Mouse (Mus musculus): ENCODE measurements around the gene Clcn1. TPM values are rescaled to one million over a fixed set of nuclear protein-coding genes. Genes with fewer than 3 reads are reported as not detected.

Gene Clcn1
- total and polyA plus RNA-seq, 2 experiments from 2014 or later, result 1.2 to 1.3 TPM

DNA sequence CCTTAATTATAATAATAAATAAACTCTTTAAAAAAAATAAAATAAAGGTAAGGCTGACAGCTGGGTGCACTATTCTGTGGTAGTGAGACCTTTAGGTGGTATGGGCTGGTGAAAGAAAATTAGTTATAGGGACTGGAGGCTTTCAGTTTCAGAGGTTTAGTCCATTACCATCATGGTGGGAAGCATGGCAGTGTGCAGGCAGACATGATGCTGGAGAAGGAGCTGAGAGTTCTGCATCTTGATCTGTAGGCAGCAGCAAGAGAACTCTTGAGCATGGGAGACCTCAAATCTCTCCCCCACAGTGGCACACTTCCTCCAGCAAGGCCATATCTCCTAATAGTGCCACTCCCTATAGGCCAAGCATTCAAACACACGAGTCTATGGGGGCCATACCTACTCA, 55.7 kb downstream of the Clcn1 start:
- no peak for DNase-seq (ENCODE audit: low spot score)
- WGBS, result 76% methylated on average over 1 of the region's 1 CpGs
- Histone ChIP-seq H3K36me3 (ENCODE audit: insufficient read depth, low read length) (no peaks in the 10 kb centered on the region), H3K9me3 (ENCODE audit: low read length) (no peaks in the 10 kb centered on the region), H3K4me2 (ENCODE audit: low read depth, low read length, poor library complexity, severe bottlenecking) (no peak overlapping the region), H3K9ac (replicated peaks; ENCODE audit: low read length, poor library complexity, severe bottlenecking) (no peak overlapping the region), H3K4me1 (ENCODE audit: insufficient read depth, low read length) (no peaks in the 10 kb centered on the region), H3K27ac (ENCODE audit: low read depth, low read length) (no peak overlapping the region), H3K4me3 (ENCODE audit: low read depth, low read length) (no peak overlapping the region), H3K27me3 (ENCODE audit: insufficient read depth, low read length) (no peaks in the 10 kb centered on the region)
- ATAC-seq (ENCODE audit: low FRiP score), result no peak
- no peak for TF ChIP-seq CTCF (IDR thresholded peaks at IDR 0.05)

DNA sequence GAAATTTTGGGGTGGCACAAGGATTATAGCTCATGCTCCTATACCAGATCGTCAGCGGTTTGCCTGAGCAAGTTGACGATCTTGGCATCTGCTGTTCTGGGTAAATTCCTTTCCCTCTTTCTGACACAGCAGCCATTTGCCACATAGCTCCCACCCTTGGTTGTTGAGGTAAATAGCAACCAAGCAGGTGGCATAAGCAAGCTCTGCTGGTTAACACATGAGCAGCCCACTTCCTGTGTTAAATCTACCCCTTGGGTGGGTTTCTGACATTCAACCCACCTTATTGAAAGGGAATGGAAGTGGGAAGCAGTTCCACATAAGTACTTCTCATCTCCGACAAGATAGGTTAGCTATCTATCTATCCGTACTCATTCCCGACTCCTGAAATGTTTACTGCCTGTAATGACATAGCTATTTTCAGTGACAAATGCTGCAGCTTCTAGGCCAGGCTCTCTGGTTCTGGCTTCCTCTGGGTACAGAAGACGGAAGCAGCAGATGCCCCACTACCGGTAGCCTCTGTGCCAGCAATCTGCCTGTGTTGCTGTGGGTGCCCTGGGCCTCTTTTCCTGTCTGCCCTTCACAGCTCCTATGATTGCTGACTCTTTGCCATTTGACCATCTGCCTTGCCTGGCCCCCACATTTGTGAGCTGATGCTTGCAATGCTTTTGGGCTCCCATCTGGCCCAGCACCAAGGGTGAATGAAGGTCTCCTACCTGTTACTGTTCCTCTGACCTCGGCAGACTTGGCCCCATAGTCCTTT, 57.1 kb downstream of the Clcn1 start:
- H3K9ac ChIP-seq (replicated peaks; ENCODE audit: low read length, poor library complexity, severe bottlenecking), result no peak overlapping the region
- no peak overlapping the region for H3K27ac ChIP-seq (ENCODE audit: low read depth, low read length)
- H3K27me3 ChIP-seq (ENCODE audit: insufficient read depth, low read length), result no peaks in the 10 kb centered on the region
- H3K4me2 ChIP-seq (ENCODE audit: low read depth, low read length, poor library complexity, severe bottlenecking), result no peak overlapping the region
- H3K36me3 ChIP-seq (ENCODE audit: insufficient read depth, low read length), result no peaks in the 10 kb centered on the region
- H3K4me1 ChIP-seq (ENCODE audit: insufficient read depth, low read length), result peaks cover 2% of the 10 kb centered on the region; the same call in 1 of the 2 replicates
- DNase-seq (ENCODE audit: low spot score) (no peak), ATAC-seq (ENCODE audit: low FRiP score) (no peak; the same call in 1 of the 2 replicates)
- no peak overlapping the region for H3K4me3 ChIP-seq (ENCODE audit: low read depth, low read length)
- 90% methylated on average over 9 of the region's 9 CpGs for WGBS
- H3K9me3 ChIP-seq (ENCODE audit: low read length), result no peaks in the 10 kb centered on the region
- no peak for TF ChIP-seq CTCF (IDR thresholded peaks at IDR 0.05)

DNA sequence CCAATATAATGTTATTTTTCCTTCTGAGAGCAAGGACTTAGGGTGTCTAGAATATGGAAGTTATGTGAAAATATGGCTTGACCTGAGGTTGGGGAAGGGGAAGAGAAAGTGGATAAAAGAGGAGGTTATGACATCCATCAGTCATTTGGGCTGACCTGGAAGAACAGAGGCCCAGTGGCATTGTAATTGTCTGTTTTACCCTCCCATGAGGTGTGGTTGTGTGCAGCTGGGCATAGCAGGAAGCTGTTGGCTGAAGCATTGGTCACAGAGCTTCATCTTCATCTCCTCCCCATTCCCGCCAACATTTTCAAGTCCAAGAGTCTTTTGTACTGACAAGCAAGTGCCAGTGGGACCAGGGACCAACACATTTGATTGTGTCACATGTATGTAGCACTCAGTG, 57.8 kb downstream of the Clcn1 start:
- DNase-seq (ENCODE audit: low spot score) (no peak), ATAC-seq (ENCODE audit: low FRiP score) (no peak)
- H3K4me1 ChIP-seq (ENCODE audit: insufficient read depth, low read length), result peaks cover 5% of the 10 kb centered on the region; the same call in 1 of the 2 replicates
- no peaks in the 10 kb centered on the region for H3K27me3 ChIP-seq (ENCODE audit: insufficient read depth, low read length)
- H3K9me3 ChIP-seq (ENCODE audit: low read length), result no peaks in the 10 kb centered on the region
- WGBS, result 85% methylated on average over 1 of the region's 1 CpGs
- no peak overlapping the region for H3K27ac ChIP-seq (ENCODE audit: low read depth, low read length)
- H3K4me3 ChIP-seq (ENCODE audit: low read depth, low read length), result no peak overlapping the region
- H3K4me2 ChIP-seq (ENCODE audit: low read depth, low read length, poor library complexity, severe bottlenecking), result no peak overlapping the region
- no peak for TF ChIP-seq CTCF (IDR thresholded peaks at IDR 0.05)
- no peaks in the 10 kb centered on the region for H3K36me3 ChIP-seq (ENCODE audit: insufficient read depth, low read length)
- no peak overlapping the region for H3K9ac ChIP-seq (replicated peaks; ENCODE audit: low read length, poor library complexity, severe bottlenecking)

DNA sequence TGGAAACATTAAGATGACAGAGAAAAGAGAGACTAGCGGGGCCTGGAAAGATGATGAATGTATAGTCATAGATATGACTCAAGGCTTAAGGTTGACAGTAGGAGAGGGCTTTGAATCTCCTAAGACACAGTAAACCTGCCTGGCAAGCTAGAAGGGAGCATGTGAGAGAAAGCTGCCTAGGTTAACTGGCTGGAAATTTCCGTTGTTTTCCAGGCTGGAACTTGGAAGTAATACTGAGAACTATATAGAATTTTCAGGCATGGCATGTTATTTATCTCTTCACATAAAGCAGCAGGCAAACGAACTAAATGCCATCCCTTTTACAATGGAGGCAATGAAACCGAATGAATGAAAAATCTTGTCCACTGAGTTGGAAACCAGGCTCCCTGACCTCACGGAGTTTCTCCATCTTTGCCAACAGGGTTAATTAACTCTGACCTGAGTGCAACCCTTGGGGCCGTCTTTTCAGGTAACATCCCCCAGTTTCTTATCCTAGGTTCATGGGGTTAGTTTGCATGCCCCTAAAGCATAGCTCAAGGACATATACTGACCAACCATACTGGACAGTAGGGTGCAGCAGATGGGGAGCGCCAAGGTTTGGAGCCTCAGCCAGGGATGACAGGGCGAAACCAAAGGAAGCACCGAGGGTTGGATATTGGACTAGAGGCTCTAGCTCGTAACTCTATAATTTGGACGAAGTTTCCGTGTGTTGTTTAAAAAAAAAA, 62.0 kb downstream of the Clcn1 start:
- Histone ChIP-seq H3K36me3 (ENCODE audit: insufficient read depth, low read length) (no peaks in the 10 kb centered on the region), H3K4me1 (ENCODE audit: insufficient read depth, low read length) (peaks cover 20% of the 10 kb centered on the region; the same call in 1 of the 2 replicates), H3K27me3 (ENCODE audit: insufficient read depth, low read length) (no peaks in the 10 kb centered on the region), H3K9ac (replicated peaks; ENCODE audit: low read length, poor library complexity, severe bottlenecking) (no peak overlapping the region), H3K9me3 (ENCODE audit: low read length) (no peaks in the 10 kb centered on the region), H3K27ac (ENCODE audit: low read depth, low read length) (no peak overlapping the region), H3K4me2 (ENCODE audit: low read depth, low read length, poor library complexity, severe bottlenecking) (peak overlapping the region; percentile 92), H3K4me3 (ENCODE audit: low read depth, low read length) (peak overlapping the region; percentile 89; the same call in 1 of the 2 replicates)
- TF ChIP-seq CTCF (IDR thresholded peaks at IDR 0.05), result no peak
- WGBS, result 38% methylated on average over 12 of the region's 12 CpGs
- ATAC-seq (ENCODE audit: low FRiP score) (no peak), DNase-seq (ENCODE audit: low spot score) (no peak)

DNA sequence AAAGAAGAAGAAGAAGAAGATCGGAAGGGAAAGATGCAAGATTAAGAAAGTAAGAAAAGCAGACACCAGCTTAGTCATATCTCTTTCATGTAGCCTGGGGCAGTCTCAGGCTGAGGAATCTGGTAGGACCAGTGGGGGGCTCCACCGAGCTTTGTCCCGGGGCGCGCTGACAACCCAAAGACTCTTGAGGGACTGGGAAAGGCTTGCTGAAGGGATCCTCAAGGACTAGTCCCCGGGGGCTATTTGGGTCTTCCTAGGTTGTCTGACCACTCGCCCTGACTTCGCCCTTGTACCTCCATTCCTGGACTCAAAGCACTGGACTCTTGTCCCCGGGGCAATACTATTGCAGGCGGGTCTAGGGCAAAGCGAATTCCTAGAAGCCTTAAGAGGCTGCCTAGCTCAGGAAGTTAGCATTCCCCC, 62.5 kb downstream of the Clcn1 start:
- peak overlapping the region; percentile 92 for H3K4me2 ChIP-seq (ENCODE audit: low read depth, low read length, poor library complexity, severe bottlenecking)
- ATAC-seq (ENCODE audit: low FRiP score) (peak; percentile 24), DNase-seq (ENCODE audit: low spot score) (peak; percentile 61)
- H3K36me3 ChIP-seq (ENCODE audit: insufficient read depth, low read length), result no peaks in the 10 kb centered on the region
- WGBS, result 2% methylated on average over 11 of the region's 11 CpGs
- TF ChIP-seq CTCF (IDR thresholded peaks at IDR 0.05), result peak; percentile 57
- no peaks in the 10 kb centered on the region for H3K9me3 ChIP-seq (ENCODE audit: low read length)
- no peaks in the 10 kb centered on the region for H3K27me3 ChIP-seq (ENCODE audit: insufficient read depth, low read length)
- H3K4me1 ChIP-seq (ENCODE audit: insufficient read depth, low read length), result peaks cover 23% of the 10 kb centered on the region; the same call in 1 of the 2 replicates
- peak overlapping the region; percentile 89 for H3K4me3 ChIP-seq (ENCODE audit: low read depth, low read length)
- peak overlapping the region; percentile 77 for H3K27ac ChIP-seq (ENCODE audit: low read depth, low read length)
- peak overlapping the region; percentile 70 for H3K9ac ChIP-seq (replicated peaks; ENCODE audit: low read length, poor library complexity, severe bottlenecking)

Data from midbrain, postnatal 0 days (tissue).